Mouse (Mus musculus) ES-E14 (cell line): ENCODE results near the gene Vamp1.

Source experiments
- CHD2 ChIP-seq: IDR thresholded peaks from 2 replicates; pipeline ENCODE4 v1.6.1; 2014; ENCODE audit warnings: mild to moderate bottlenecking, low read depth, low read length, inconsistent platforms
- MAFK ChIP-seq: IDR thresholded peaks from 2 replicates; pipeline ENCODE4 v1.6.1; 2014; ENCODE audit warnings: mild to moderate bottlenecking, low read depth, low read length, inconsistent platforms; ENCODE audit not compliant: insufficient read depth
- ZC3H11A ChIP-seq: IDR thresholded peaks from 2 replicates; pipeline ENCODE4 v1.6.1; 2012; ENCODE audit warnings: low read depth, mild to moderate bottlenecking, inconsistent platforms, low read length, borderline replicate concordance
- ZNF384 ChIP-seq: IDR thresholded peaks from 2 replicates; pipeline ENCODE4 v1.6.1; 2012; ENCODE audit warnings: low read depth, low read length, inconsistent platforms

- TF ChIP-seq MAFK = no peak
- no peak for TF ChIP-seq CHD2
- TF ChIP-seq ZC3H11A = no peak
- no peak for TF ChIP-seq ZNF384
Measured at GRCm38 (mm10) chr6:125217899-125218298, 2.5 kb downstream of the Vamp1 start.
